Mouse (Mus musculus) heart, postnatal 0 days (tissue): ENCODE data around the gene Ptcd1.

Experiments used
- CTCF ChIP-seq: IDR thresholded peaks from 2 replicates; pipeline ENCODE4 v1.5.1; 2016; ENCODE audit warnings: antibody characterized with exemption, control low read depth, low read depth
- EP300 ChIP-seq: IDR thresholded peaks from 2 replicates; pipeline ENCODE4 v1.6.1; 2016; ENCODE audit warnings: antibody characterized with exemption, low read depth

DNA sequence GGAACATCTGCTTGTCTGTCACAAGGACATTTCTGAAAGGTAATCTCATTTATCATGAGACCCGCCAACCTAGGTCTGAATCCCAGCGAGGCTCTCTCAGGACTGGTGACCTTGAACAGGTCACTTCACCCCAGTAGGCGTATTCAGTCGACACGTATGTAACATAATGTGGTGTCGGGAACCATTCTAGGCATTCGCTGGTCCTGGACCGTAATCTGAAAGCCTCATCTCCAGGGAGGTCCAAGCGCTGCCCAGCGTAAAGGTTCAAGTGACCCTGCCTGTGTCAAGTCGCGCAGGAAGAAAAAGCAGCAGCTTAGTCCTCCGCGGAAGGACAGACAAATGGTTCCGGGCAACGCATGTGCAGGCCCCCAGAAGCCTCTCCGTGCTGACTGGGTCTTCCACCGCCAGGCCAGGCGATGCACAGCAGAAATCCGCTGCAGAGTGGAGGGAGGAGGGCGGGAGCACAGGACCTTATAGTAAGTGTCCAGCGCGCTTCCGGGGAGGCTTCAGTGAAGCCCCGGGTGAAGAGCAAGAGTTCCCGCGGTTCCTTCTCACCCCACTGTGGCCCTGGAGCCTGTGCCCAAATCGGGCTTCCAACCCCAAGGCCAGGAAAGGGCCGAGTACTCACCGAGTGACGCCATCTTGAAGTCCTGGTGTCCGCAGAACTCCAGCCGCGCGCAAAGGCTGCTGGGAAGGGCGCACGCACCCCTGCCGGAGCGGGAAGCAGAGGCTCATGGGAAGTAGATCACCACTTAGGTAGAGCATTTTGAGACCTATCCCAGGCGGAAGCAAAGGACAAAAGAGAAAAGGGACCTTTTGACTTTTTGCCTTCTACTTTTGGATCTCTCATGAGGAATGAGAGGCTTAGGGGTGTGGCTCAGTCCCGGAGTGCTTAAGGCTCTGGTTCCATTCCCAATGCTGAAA lies 24.2 kb upstream of the Ptcd1 start:
- TF ChIP-seq CTCF: no peak
- TF ChIP-seq EP300: no peak
